Mouse (Mus musculus) lung, embryonic 15.5 days (tissue): Measurements from ENCODE around the gene Rxylt1. TPM values are rescaled to one million over a fixed set of nuclear protein-coding genes. Genes with fewer than 3 reads are reported as not detected.
A peak's percentile ranks its signal among the peaks of the same experiment; 100 is the strongest.

Source experiments
- ATAC-seq: fragments of 200-750 bp; cut with Nextera tagmentation; 2 replicates; pipeline ENCODE4 v1.8.0; 2017; ENCODE audit warnings: moderate number of reproducible peaks, borderline replicate concordance; ENCODE audit not compliant: low FRiP score, low TSS enrichment; ENCODE audit errors: extremely low read depth
- H3K27ac ChIP-seq: fragments of 300-500 bp; sonication (generic); 2 replicates; pipeline ENCODE4 v1.5.1; 2015; ENCODE audit warnings: moderate library complexity, mild to moderate bottlenecking, inconsistent platforms
- H3K27me3 ChIP-seq: fragments of 300-500 bp; sonication (generic); 2 replicates; pipeline ENCODE4 v1.6.1; 2015; ENCODE audit warnings: inconsistent platforms
- H3K36me3 ChIP-seq: fragments of 300-500 bp; sonication (generic); 2 replicates; pipeline ENCODE4 v1.6.1; 2015; ENCODE audit warnings: inconsistent platforms
- H3K4me1 ChIP-seq: fragments of 300-500 bp; sonication (generic); 2 replicates; pipeline ENCODE4 v1.6.1; 2015; ENCODE audit warnings: inconsistent platforms
- H3K4me2 ChIP-seq: fragments of 300-500 bp; sonication (generic); 2 replicates; pipeline ENCODE4 v1.6.1; 2015; ENCODE audit warnings: inconsistent platforms, mild to moderate bottlenecking, moderate library complexity
- H3K4me3 ChIP-seq: fragments of 300-500 bp; sonication (generic); 2 replicates; pipeline ENCODE4 v1.5.1; 2015; ENCODE audit warnings: mild to moderate bottlenecking, inconsistent platforms
- H3K9ac ChIP-seq: fragments of 300-500 bp; sonication (generic); 2 replicates; pipeline ENCODE4 v1.6.1; 2015; ENCODE audit warnings: inconsistent platforms
- H3K9me3 ChIP-seq: fragments of 300-500 bp; sonication (generic); 2 replicates; pipeline ENCODE4 v1.6.1; 2016; ENCODE audit warnings: inconsistent platforms
- WGBS: fragments of 180-500 bp; shearing (Covaris S2); methylation state at CpG from one replicate; pipeline ENCODE4 v1.1.7; 2015; 5-methylcytosine and 5-hydroxymethylcytosine counted together
- polyA plus RNA-seq: library from polyadenylated mRNA; unstranded; fragments of >200 nt; fragmentation: Nextera tagmentation; extraction: Ambion mirVana; gene quantifications from 2 replicates; pipeline ENCODE4 v1.2.1, GENCODE M21; 2015

Rxylt1 gene
- 46.0 and 48.3 TPM in 2 replicates for polyA plus RNA-seq

- Histone ChIP-seq H3K9ac (peak within 1 kb of the TSS; percentile 87), H3K36me3 (0 out of 2 replicates have a peak, but pooled peaks cover 3% of the 10 kb centered on the region), H3K27ac (peak within 1 kb of the TSS; percentile 95), H3K4me1 (peaks cover 12% of the 10 kb centered on the region), H3K9me3 (no peaks in the 10 kb centered on the region), H3K27me3 (no peaks in the 10 kb centered on the region), H3K4me3 (peak within 1 kb of the TSS; percentile 82), H3K4me2 (peak within 1 kb of the TSS; percentile 85)
- 1% methylated on average over 38 of the region's 48 CpGs for WGBS
- ATAC-seq = peak; percentile 98
Observed at GRCm38 (mm10) chr10:122096980-122097844, at the start of gene Rxylt1. TSS of gene Rxylt1 (minus strand) at chr10:122097371.

GRCm38 (mm10) chr10:122121290-122121970 is 24.3 kb upstream of the Rxylt1 start:
- Histone ChIP-seq H3K27me3 (no peaks in the 10 kb centered on the region), H3K4me1 (no peaks in the 10 kb centered on the region), H3K36me3 (no peaks in the 10 kb centered on the region), H3K4me3 (no peak overlapping the region), H3K9me3 (no peaks in the 10 kb centered on the region), H3K4me2 (no peak overlapping the region), H3K9ac (no peak overlapping the region), H3K27ac (no peak overlapping the region)
- WGBS = 92% methylated on average over 20 of the region's 21 CpGs
- ATAC-seq = no peak

GRCm38 (mm10) chr10:122120500-122121289 is 23.5 kb upstream of the Rxylt1 start:
- no peaks in the 10 kb centered on the region for H3K9me3 ChIP-seq
- no peaks in the 10 kb centered on the region for H3K27me3 ChIP-seq
- no peak overlapping the region for H3K27ac ChIP-seq
- H3K36me3 ChIP-seq = no peaks in the 10 kb centered on the region
- no peak for ATAC-seq
- H3K4me2 ChIP-seq = no peak overlapping the region
- H3K4me3 ChIP-seq = no peak overlapping the region
- 69% methylated on average over 16 of the region's 16 CpGs for WGBS
- no peak overlapping the region for H3K9ac ChIP-seq
- no peaks in the 10 kb centered on the region for H3K4me1 ChIP-seq

- Histone ChIP-seq H3K27me3 (no peaks in the 10 kb centered on the region), H3K4me3 (no peak overlapping the region), H3K27ac (no peak overlapping the region), H3K4me1 (no peaks in the 10 kb centered on the region), H3K36me3 (no peaks in the 10 kb centered on the region), H3K9me3 (no peaks in the 10 kb centered on the region), H3K9ac (no peak overlapping the region), H3K4me2 (no peak overlapping the region)
- no peak for ATAC-seq
- 61% methylated on average over 6 of the region's 6 CpGs for WGBS
Observed at GRCm38 (mm10) chr10:122119451-122119850, 22.3 kb upstream of the Rxylt1 start.

- Histone ChIP-seq H3K4me2 (0 out of 2 replicates have a peak overlapping the region, but pooled peaks have one; percentile 7), H3K4me3 (no peak overlapping the region), H3K9ac (no peak overlapping the region), H3K27ac (no peak overlapping the region), H3K36me3 (no peaks in the 10 kb centered on the region), H3K27me3 (no peaks in the 10 kb centered on the region), H3K4me1 (no peaks in the 10 kb centered on the region), H3K9me3 (no peaks in the 10 kb centered on the region)
- no peak for ATAC-seq
- WGBS = 62% methylated on average over 11 of the region's 11 CpGs
Observed at GRCm38 (mm10) chr10:122116636-122117035, 19.5 kb upstream of the Rxylt1 start.

GRCm38 (mm10) chr10:122106633-122107028 is 9.5 kb upstream of the Rxylt1 start:
- WGBS = 40% methylated on average over 3 of the region's 3 CpGs
- Histone ChIP-seq H3K9ac (no peak overlapping the region), H3K36me3 (no peaks in the 10 kb centered on the region), H3K27ac (peak overlapping the region; percentile 39), H3K27me3 (0 out of 2 replicates have a peak, but pooled peaks cover 5% of the 10 kb centered on the region), H3K4me2 (no peak overlapping the region), H3K9me3 (no peaks in the 10 kb centered on the region), H3K4me1 (0 out of 2 replicates have a peak, but pooled peaks cover 2% of the 10 kb centered on the region), H3K4me3 (no peak overlapping the region)
- ATAC-seq = peak; percentile 75; the same call in 1 of the 2 replicates

GRCm38 (mm10) chr10:122105889-122106632 is 8.9 kb upstream of the Rxylt1 start:
- Histone ChIP-seq H3K36me3 (no peaks in the 10 kb centered on the region), H3K9ac (no peak overlapping the region), H3K27me3 (0 out of 2 replicates have a peak, but pooled peaks cover 5% of the 10 kb centered on the region), H3K4me1 (0 out of 2 replicates have a peak, but pooled peaks cover 2% of the 10 kb centered on the region), H3K27ac (peak overlapping the region; percentile 49), H3K9me3 (no peaks in the 10 kb centered on the region), H3K4me2 (no peak overlapping the region), H3K4me3 (no peak overlapping the region)
- 41% methylated on average over 10 of the region's 10 CpGs for WGBS
- ATAC-seq = peak; percentile 97

- H3K27ac ChIP-seq = peak overlapping the region; percentile 49; the same call in 1 of the 2 replicates
- ATAC-seq = no peak; the same call in 1 of the 2 replicates
Observed at GRCm38 (mm10) chr10:122105407-122105806, 8.2 kb upstream of the Rxylt1 start.

GRCm38 (mm10) chr10:122102675-122103074 is 5.5 kb upstream of the Rxylt1 start:
- 0 out of 2 replicates have a peak, but pooled peaks cover 5% of the 10 kb centered on the region for H3K27me3 ChIP-seq
- H3K4me1 ChIP-seq = peaks cover 4% of the 10 kb centered on the region; the same call in 1 of the 2 replicates
- no peaks in the 10 kb centered on the region for H3K36me3 ChIP-seq
- no peaks in the 10 kb centered on the region for H3K9me3 ChIP-seq
- no peak overlapping the region for H3K4me3 ChIP-seq
- H3K27ac ChIP-seq = no peak overlapping the region
- WGBS = 55% methylated on average over 5 of the region's 5 CpGs
- no peak for ATAC-seq
- no peak overlapping the region for H3K9ac ChIP-seq
- H3K4me2 ChIP-seq = no peak overlapping the region

More at GRCm38 (mm10) chr10:122105407-122105806, 8.2 kb upstream of the Rxylt1 start:
- no peaks in the 10 kb centered on the region for H3K36me3 ChIP-seq
- 4% methylated on average over 3 of the region's 3 CpGs for WGBS
- no peak overlapping the region for H3K4me3 ChIP-seq
- H3K9ac ChIP-seq = no peak overlapping the region
- no peaks in the 10 kb centered on the region for H3K9me3 ChIP-seq
- no peak overlapping the region for H3K4me2 ChIP-seq
- 0 out of 2 replicates have a peak, but pooled peaks cover 5% of the 10 kb centered on the region for H3K27me3 ChIP-seq
- H3K4me1 ChIP-seq = 0 out of 2 replicates have a peak, but pooled peaks cover 2% of the 10 kb centered on the region

- Histone ChIP-seq H3K36me3 (0 out of 2 replicates have a peak, but pooled peaks cover 6% of the 10 kb centered on the region), H3K4me1 (peaks cover 12% of the 10 kb centered on the region), H3K9ac (peak overlapping the region; percentile 87), H3K27ac (peak overlapping the region; percentile 95), H3K4me2 (peak overlapping the region; percentile 85), H3K9me3 (no peaks in the 10 kb centered on the region), H3K27me3 (no peaks in the 10 kb centered on the region), H3K4me3 (peak overlapping the region; percentile 82)
- peak; percentile 66 for ATAC-seq
- under 1% methylated on average over 48 of the region's 48 CpGs for WGBS
Observed at GRCm38 (mm10) chr10:122096462-122096979, 650 bp downstream of the Rxylt1 start.
